Mouse (Mus musculus) bone marrow macrophage, adult 2 months (primary cell): ENCODE results near the gene Dock4.

ENCODE experiments used
- CTCF ChIP-seq: IDR thresholded peaks from 2 replicates; pipeline ENCODE4 v1.5.1; 2012; ENCODE audit warnings: low read depth, mild to moderate bottlenecking, low read length, moderate library complexity
- POLR2A ChIP-seq: IDR thresholded peaks from 2 replicates; pipeline ENCODE4 v1.6.1; 2012; ENCODE audit warnings: mild to moderate bottlenecking, low read depth, low read length, borderline replicate concordance

GRCm38 (mm10) chr12:40456517-40456916 is 10.8 kb downstream of the Dock4 start:
- TF ChIP-seq CTCF (no peak), POLR2A (no peak)
